Comparison of ENCODE assay signal across 21 mouse cellular contexts in genomic region chr2:89562706-89563105, GRCm38 (mm10). TPM values are rescaled to one million over a fixed set of nuclear protein-coding genes. Genes with fewer than 3 reads are reported as not detected.
"Had no signal": no experiment of that assay in that cellular context is flagged by ENCODE, and none has a peak within 500 bp of the region (broad histone marks: within the 10 kb centered on the region; RNA-seq: fewer than 3 reads in every experiment).

No protein-coding gene starts in this region.

RNA-seq across cellular contexts. Expression of gene Olfr1245, which starts 15.5 kb away (rescaled TPM):
- polyA plus RNA-seq: cortical plate, adult 2 months; embryonic facial prominence, embryonic 10.5 days; embryonic facial prominence, embryonic 11.5 days; embryonic facial prominence, embryonic 12.5 days; embryonic facial prominence, embryonic 13.5 days; embryonic facial prominence, embryonic 14.5 days; embryonic facial prominence, embryonic 15.5 days; erythroblast, embryonic 14.5 days; forebrain, embryonic 10.5 days; forebrain, embryonic 11.5 days; forebrain, embryonic 12.5 days; forebrain, embryonic 13.5 days; forebrain, embryonic 14.5 days; forebrain, embryonic 15.5 days; forebrain, embryonic 16.5 days; forebrain, postnatal 0 days; frontal cortex, adult 2 months; gonadal fat pad, adult 2 months; heart, adult 2 months; heart, embryonic 10.5 days; heart, embryonic 11.5 days had no signal

RNA-seq across cellular contexts. Expression of gene Olfr1246, which starts 30.3 kb away (rescaled TPM):
- polyA plus RNA-seq: cortical plate, adult 2 months; embryonic facial prominence, embryonic 10.5 days; embryonic facial prominence, embryonic 11.5 days; embryonic facial prominence, embryonic 12.5 days; embryonic facial prominence, embryonic 13.5 days; embryonic facial prominence, embryonic 14.5 days; embryonic facial prominence, embryonic 15.5 days; erythroblast, embryonic 14.5 days; forebrain, embryonic 10.5 days; forebrain, embryonic 11.5 days; forebrain, embryonic 12.5 days; forebrain, embryonic 13.5 days; forebrain, embryonic 14.5 days; forebrain, embryonic 15.5 days; forebrain, embryonic 16.5 days; forebrain, postnatal 0 days; frontal cortex, adult 2 months; gonadal fat pad, adult 2 months; heart, adult 2 months; heart, embryonic 10.5 days; heart, embryonic 11.5 days had no signal

RNA-seq across cellular contexts. Expression of gene Olfr1243, which starts 31.4 kb away (rescaled TPM):
- polyA plus RNA-seq: cortical plate, adult 2 months; embryonic facial prominence, embryonic 10.5 days; embryonic facial prominence, embryonic 11.5 days; embryonic facial prominence, embryonic 12.5 days; embryonic facial prominence, embryonic 13.5 days; embryonic facial prominence, embryonic 14.5 days; embryonic facial prominence, embryonic 15.5 days; erythroblast, embryonic 14.5 days; forebrain, embryonic 10.5 days; forebrain, embryonic 11.5 days; forebrain, embryonic 12.5 days; forebrain, embryonic 13.5 days; forebrain, embryonic 14.5 days; forebrain, embryonic 15.5 days; forebrain, embryonic 16.5 days; forebrain, postnatal 0 days; frontal cortex, adult 2 months; gonadal fat pad, adult 2 months; heart, adult 2 months; heart, embryonic 10.5 days; heart, embryonic 11.5 days had no signal

RNA-seq across cellular contexts. Expression of gene Olfr1247, which starts 51.2 kb away (rescaled TPM):
- polyA plus RNA-seq: cortical plate, adult 2 months; embryonic facial prominence, embryonic 10.5 days; embryonic facial prominence, embryonic 11.5 days; embryonic facial prominence, embryonic 12.5 days; embryonic facial prominence, embryonic 13.5 days; embryonic facial prominence, embryonic 14.5 days; forebrain, embryonic 10.5 days; forebrain, embryonic 11.5 days; forebrain, embryonic 12.5 days; forebrain, embryonic 13.5 days; forebrain, embryonic 14.5 days; forebrain, embryonic 15.5 days; forebrain, embryonic 16.5 days; forebrain, postnatal 0 days; frontal cortex, adult 2 months; gonadal fat pad, adult 2 months; heart, adult 2 months; heart, embryonic 10.5 days; heart, embryonic 11.5 days had no signal

RNA-seq across cellular contexts. Expression of gene Olfr1248, which starts 55.3 kb away (rescaled TPM):
- polyA plus RNA-seq: cortical plate, adult 2 months; embryonic facial prominence, embryonic 10.5 days; embryonic facial prominence, embryonic 11.5 days; embryonic facial prominence, embryonic 12.5 days; embryonic facial prominence, embryonic 13.5 days; embryonic facial prominence, embryonic 14.5 days; embryonic facial prominence, embryonic 15.5 days; erythroblast, embryonic 14.5 days; forebrain, embryonic 10.5 days; forebrain, embryonic 11.5 days; forebrain, embryonic 12.5 days; forebrain, embryonic 13.5 days; forebrain, embryonic 14.5 days; forebrain, embryonic 15.5 days; forebrain, embryonic 16.5 days; forebrain, postnatal 0 days; frontal cortex, adult 2 months; gonadal fat pad, adult 2 months; heart, adult 2 months; heart, embryonic 10.5 days; heart, embryonic 11.5 days had no signal
